ENCODE assay signal across 9 mouse cellular contexts in genomic region chr3:51170225-51170852, GRCm38 (mm10). TPM values are rescaled to one million over a fixed set of nuclear protein-coding genes. Genes with fewer than 3 reads are reported as not detected.
A peak's percentile ranks its signal among the peaks of the same experiment; 100 is the strongest.
DNase-seq lines count a peak whose midpoint lies in the region; ATAC-seq and TF ChIP-seq lines count a peak whose summit lies in the region.
"Had no signal": no experiment of that assay in that cellular context is flagged by ENCODE, and none has a peak within 500 bp of the region (broad histone marks: within the 10 kb centered on the region; RNA-seq: fewer than 3 reads in every experiment).

No protein-coding gene starts in this region.

- TF ChIP-seq EP300 in liver, postnatal 0 days (IDR thresholded peaks at IDR 0.05; ENCODE audit: low read depth) = no peak

- no peak overlapping the region for H3K27ac ChIP-seq in embryonic facial prominence, embryonic 11.5 days (replicated peaks; ENCODE audit: low read depth, low read length)
- H3K27ac ChIP-seq in heart, embryonic 13.5 days (replicated peaks) = no peak overlapping the region
- H3K27ac ChIP-seq in liver, postnatal 0 days (ENCODE audit: low read depth) = no peak overlapping the region
- H3K27ac ChIP-seq in neural tube, embryonic 15.5 days (replicated peaks) = no peak overlapping the region
- H3K27ac ChIP-seq in testis, adult 2 months (ENCODE audit: control insufficient read depth, insufficient read depth, low read depth, low read length) = no peak overlapping the region

- ATAC-seq in embryonic facial prominence, embryonic 11.5 days (replicated peaks; ENCODE audit: insufficient number of reproducible peaks, low FRiP score, low TSS enrichment, low read depth) = no peak
- no peak for ATAC-seq in heart, embryonic 13.5 days (ENCODE audit: extremely low read depth, insufficient number of reproducible peaks, low FRiP score, low TSS enrichment)
- ATAC-seq in liver, postnatal 0 days = peak; percentile 62; the same call in 1 of the 2 replicates
- peak; percentile 82 for ATAC-seq in neural tube, embryonic 15.5 days (ENCODE audit: low FRiP score)

- WGBS in embryonic facial prominence, embryonic 11.5 days = 29% methylated on average over 19 of the region's 19 CpGs
- 21% methylated on average over 19 of the region's 19 CpGs for WGBS in heart, embryonic 13.5 days
- WGBS in liver, postnatal 0 days (ENCODE audit: insufficient replicate concordance) = 29% methylated on average over 19 of the region's 19 CpGs
- WGBS in neural tube, embryonic 15.5 days = 30% methylated on average over 19 of the region's 19 CpGs

- no peaks in the 10 kb centered on the region for H3K4me1 ChIP-seq in embryonic facial prominence, embryonic 11.5 days (ENCODE audit: control insufficient read depth, insufficient read depth, low read length)
- H3K4me1 ChIP-seq in heart, embryonic 13.5 days = no peaks in the 10 kb centered on the region; the same call in 1 of the 2 replicates
- no peaks in the 10 kb centered on the region for H3K4me1 ChIP-seq in liver, postnatal 0 days (ENCODE audit: insufficient read depth)
- peaks cover 18% of the 10 kb centered on the region for H3K4me1 ChIP-seq in neural tube, embryonic 15.5 days
- H3K4me1 ChIP-seq in testis, adult 2 months (ENCODE audit: control insufficient read depth, insufficient read depth, low read length) = peaks cover 4% of the 10 kb centered on the region; the same call in 1 of the 2 replicates

- H3K9me3 ChIP-seq in embryonic facial prominence, embryonic 11.5 days (replicated peaks; ENCODE audit: control insufficient read depth, low read length) = no peaks in the 10 kb centered on the region
- no peaks in the 10 kb centered on the region for H3K9me3 ChIP-seq in heart, embryonic 13.5 days
- no peaks in the 10 kb centered on the region for H3K9me3 ChIP-seq in liver, postnatal 0 days (ENCODE audit: low read length)
- no peaks in the 10 kb centered on the region for H3K9me3 ChIP-seq in neural tube, embryonic 15.5 days (replicated peaks)

- H3K36me3 ChIP-seq in embryonic facial prominence, embryonic 11.5 days (replicated peaks; ENCODE audit: control insufficient read depth, insufficient read depth, low read depth, low read length) = no peaks in the 10 kb centered on the region
- H3K36me3 ChIP-seq in heart, embryonic 13.5 days = no peaks in the 10 kb centered on the region
- no peaks in the 10 kb centered on the region for H3K36me3 ChIP-seq in liver, postnatal 0 days (replicated peaks; ENCODE audit: insufficient read depth, low read length)
- H3K36me3 ChIP-seq in neural tube, embryonic 15.5 days = no peaks in the 10 kb centered on the region
- no peaks in the 10 kb centered on the region for H3K36me3 ChIP-seq in testis, adult 2 months (ENCODE audit: control insufficient read depth, insufficient read depth, low read length)

- H3K4me3 ChIP-seq in embryonic facial prominence, embryonic 11.5 days (ENCODE audit: low read depth, low read length) = no peak overlapping the region
- H3K4me3 ChIP-seq in heart, embryonic 13.5 days = no peak overlapping the region
- H3K4me3 ChIP-seq in liver, postnatal 0 days (ENCODE audit: low read depth, low read length) = no peak overlapping the region
- H3K4me3 ChIP-seq in neural tube, embryonic 15.5 days (replicated peaks) = no peak overlapping the region
- no peak overlapping the region for H3K4me3 ChIP-seq in testis, adult 2 months (ENCODE audit: control insufficient read depth, low read depth, low read length)
- H3K4me3 ChIP-seq: erythroblast, embryonic 14.5 days had no signal

- H3K4me2 ChIP-seq in embryonic facial prominence, embryonic 11.5 days (ENCODE audit: low read depth, low read length) = no peak overlapping the region
- H3K4me2 ChIP-seq in heart, embryonic 13.5 days = peak overlapping the region; percentile 24; the same call in 1 of the 2 replicates
- H3K4me2 ChIP-seq in liver, postnatal 0 days (ENCODE audit: low read depth, low read length) = no peak overlapping the region
- H3K4me2 ChIP-seq in neural tube, embryonic 15.5 days = peak overlapping the region; percentile 20

- no peak overlapping the region for H3K9ac ChIP-seq in embryonic facial prominence, embryonic 11.5 days (replicated peaks; ENCODE audit: low read length)
- no peak overlapping the region for H3K9ac ChIP-seq in heart, embryonic 13.5 days
- H3K9ac ChIP-seq in liver, postnatal 0 days (replicated peaks) = no peak overlapping the region
- H3K9ac ChIP-seq in neural tube, embryonic 15.5 days (replicated peaks) = no peak overlapping the region

- peak; percentile 96 for TF ChIP-seq CTCF in liver, postnatal 0 days (IDR thresholded peaks at IDR 0.05; ENCODE audit: low read depth)
- TF ChIP-seq CTCF in testis, adult 2 months (IDR thresholded peaks at IDR 0.05; ENCODE audit: control insufficient read depth, insufficient read depth, insufficient replicate concordance, low read depth, low read length) = peak; percentile 93

- H3K27me3 ChIP-seq in embryonic facial prominence, embryonic 11.5 days (ENCODE audit: control insufficient read depth, insufficient read depth, low read length) = no peaks in the 10 kb centered on the region
- no peaks in the 10 kb centered on the region for H3K27me3 ChIP-seq in heart, embryonic 13.5 days (replicated peaks)
- H3K27me3 ChIP-seq in liver, postnatal 0 days (ENCODE audit: insufficient read depth, low read length) = no peaks in the 10 kb centered on the region
- no peaks in the 10 kb centered on the region for H3K27me3 ChIP-seq in neural tube, embryonic 15.5 days (replicated peaks)
- H3K27me3 ChIP-seq in testis, adult 2 months (ENCODE audit: control insufficient read depth, insufficient read depth, low read length) = no peaks in the 10 kb centered on the region

- DNase-seq in CD4-positive helper T cell, adult 2 months (ENCODE audit: low read depth, low spot score) = peak; percentile 50
- peak; percentile 84 to 86 for DNase-seq in adrenal gland, postnatal 36 days
- DNase-seq in embryonic facial prominence, embryonic 11.5 days (ENCODE audit: low spot score) = peak; percentile 82
- peak; percentile 83 for DNase-seq in kidney, postnatal 14 days
- peak; percentile 82 for DNase-seq in liver, postnatal 0 days

- TF ChIP-seq POLR2A in testis, adult 2 months (IDR thresholded peaks at IDR 0.05; ENCODE audit: control insufficient read depth, low read depth, low read length) = no peak

RNA-seq across cellular contexts. Expression of gene Noct, which starts 53.9 kb away (rescaled TPM):
- 10 to 100 TPM; 18.4 to 31.1 TPM for total RNA-seq in adrenal gland, postnatal 36 days (2021)
- 11.0 and 11.5 TPM in 2 replicates for polyA plus RNA-seq in embryonic facial prominence, embryonic 11.5 days (2014; fragmentation: Nextera tagmentation; extraction: Ambion mirVana)
- polyA plus RNA-seq in heart, embryonic 13.5 days (2015; fragmentation: Nextera tagmentation; extraction: Ambion mirVana) = 8.5 and 8.6 TPM in 2 replicates
- polyA plus RNA-seq in liver, postnatal 0 days (2015; fragmentation: Nextera tagmentation; extraction: Ambion mirVana) = 8.5 and 11.4 TPM in 2 replicates
- 32.0 and 35.6 TPM in 2 replicates for polyA plus RNA-seq in neural tube, embryonic 15.5 days (2015; fragmentation: Nextera tagmentation; extraction: Ambion mirVana)
- polyA plus RNA-seq in testis, adult 2 months (2012; rRNA removed) = 7.2 and 7.4 TPM in 2 replicates

Comparison
In these comparisons a context has a peak if more than half of its experiments do, and no peak if none do; other contexts are left out.
1. ATAC-seq: peak in liver, postnatal 0 days (single experiment) and neural tube, embryonic 15.5 days (single experiment); none in embryonic facial prominence, embryonic 11.5 days (single experiment) and heart, embryonic 13.5 days (single experiment).
2. H3K4me2 ChIP-seq: peak in heart, embryonic 13.5 days (single experiment) and neural tube, embryonic 15.5 days (single experiment); none in embryonic facial prominence, embryonic 11.5 days (single experiment) and liver, postnatal 0 days (single experiment).
3. Peak in every context shown above with its lines, with median percentiles within 50 percentile points of each other: DNase-seq.